Mouse (Mus musculus) lung, adult 2 months (tissue): ENCODE data around the gene Abcb9. TPM values are rescaled to one million over a fixed set of nuclear protein-coding genes. Genes with fewer than 3 reads are reported as not detected.

Experiments
- DNase-seq: peaks from one replicate; pipeline ENCODE4 v3.0.0; 2022
- H3K4me1 ChIP-seq: fragments of 200-500 bp; 2 replicates; pipeline ENCODE4 v1.6.1; 2011; ENCODE audit warnings: low read length; ENCODE audit not compliant: control insufficient read depth, insufficient read depth
- H3K4me3 ChIP-seq: fragments of 200-500 bp; replicated peaks from 2 replicates; pipeline ENCODE3; 2011; ENCODE audit warnings: low read depth, mild to moderate bottlenecking, control low read depth, low read length; ENCODE audit errors: extremely low read depth
- CTCF ChIP-seq: fragments of 200-500 bp; IDR thresholded peaks from 2 replicates; pipeline ENCODE4 v1.5.1; 2011; ENCODE audit warnings: mild to moderate bottlenecking, low read length, control low read depth; ENCODE audit not compliant: insufficient read depth
- POLR2A ChIP-seq: fragments of 200-500 bp; IDR thresholded peaks from 2 replicates; pipeline ENCODE4 v1.6.1; 2011; ENCODE audit warnings: low read depth, mild to moderate bottlenecking, control low read depth, low read length, borderline replicate concordance; ENCODE audit errors: extremely low read depth
- WGBS: fragments of 180-500 bp; shearing (Covaris S2); methylation state at CpG from one replicate; pipeline ENCODE4 v1.1.7; 2018; 5-methylcytosine and 5-hydroxymethylcytosine counted together
- polyA plus RNA-seq: library from polyadenylated mRNA; depleted of rRNA; stranded (reverse); fragments of >200 nt; gene quantifications from 2 replicates; pipeline ENCODE4 v1.2.3, GENCODE M21; 2012

Gene Abcb9
- polyA plus RNA-seq, 1 experiment: 7.8 TPM

DNA sequence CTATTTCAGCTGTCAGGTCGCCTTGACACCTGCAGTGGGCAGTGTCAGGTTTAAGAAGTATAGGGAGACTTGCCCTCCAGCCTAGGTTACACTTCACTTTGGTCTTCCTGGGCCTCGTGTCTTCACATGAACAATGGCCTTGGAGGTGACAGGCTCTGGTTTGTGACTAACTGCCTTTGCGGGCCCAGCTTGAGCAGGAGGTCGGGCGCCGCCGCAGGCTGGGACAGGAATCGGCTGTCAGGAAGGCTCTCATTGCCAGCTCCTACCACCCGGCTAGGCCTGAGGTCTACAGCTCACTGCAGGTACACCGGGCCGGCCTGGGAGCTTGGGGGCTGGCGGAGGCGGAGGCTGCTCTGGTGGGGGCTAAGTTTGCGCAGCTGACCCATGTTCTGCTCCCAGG, 17.4 kb upstream of the Abcb9 start:
- 14% methylated on average over 14 of the region's 14 CpGs for WGBS
- peak; percentile 47 for DNase-seq
- Histone ChIP-seq H3K4me3 (peak overlapping the region; percentile 96), H3K4me1 (peaks cover 17% of the 10 kb centered on the region)
- TF ChIP-seq CTCF: 0 out of 2 replicates have a peak, but pooled peaks have one; percentile 4
- no peak for TF ChIP-seq POLR2A

DNA sequence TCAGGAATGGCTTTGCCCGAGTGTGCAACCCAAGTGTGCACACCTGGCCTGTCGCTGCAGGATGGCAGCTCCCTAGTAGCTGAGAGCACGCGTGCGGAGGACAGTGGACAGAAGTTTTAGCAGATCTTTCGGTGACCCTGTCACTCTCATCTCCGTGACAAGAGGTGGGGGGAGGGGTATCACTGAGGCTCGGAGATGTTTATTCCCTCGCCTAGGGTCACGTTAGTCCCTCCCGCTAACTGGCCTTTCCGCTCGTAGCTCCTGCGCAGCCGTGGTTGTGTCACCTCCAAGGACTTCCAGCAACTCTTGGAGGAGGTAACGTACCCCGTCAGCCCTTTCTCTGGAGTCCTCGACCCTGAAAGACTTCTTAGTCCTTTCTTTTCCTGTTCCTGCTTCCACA, 16.9 kb upstream of the Abcb9 start:
- no peak for DNase-seq
- under 1% methylated on average over 18 of the region's 18 CpGs for WGBS
- TF ChIP-seq CTCF (no peak), POLR2A (no peak)
- Histone ChIP-seq H3K4me1 (peaks cover 17% of the 10 kb centered on the region), H3K4me3 (peak overlapping the region; percentile 96)

DNA sequence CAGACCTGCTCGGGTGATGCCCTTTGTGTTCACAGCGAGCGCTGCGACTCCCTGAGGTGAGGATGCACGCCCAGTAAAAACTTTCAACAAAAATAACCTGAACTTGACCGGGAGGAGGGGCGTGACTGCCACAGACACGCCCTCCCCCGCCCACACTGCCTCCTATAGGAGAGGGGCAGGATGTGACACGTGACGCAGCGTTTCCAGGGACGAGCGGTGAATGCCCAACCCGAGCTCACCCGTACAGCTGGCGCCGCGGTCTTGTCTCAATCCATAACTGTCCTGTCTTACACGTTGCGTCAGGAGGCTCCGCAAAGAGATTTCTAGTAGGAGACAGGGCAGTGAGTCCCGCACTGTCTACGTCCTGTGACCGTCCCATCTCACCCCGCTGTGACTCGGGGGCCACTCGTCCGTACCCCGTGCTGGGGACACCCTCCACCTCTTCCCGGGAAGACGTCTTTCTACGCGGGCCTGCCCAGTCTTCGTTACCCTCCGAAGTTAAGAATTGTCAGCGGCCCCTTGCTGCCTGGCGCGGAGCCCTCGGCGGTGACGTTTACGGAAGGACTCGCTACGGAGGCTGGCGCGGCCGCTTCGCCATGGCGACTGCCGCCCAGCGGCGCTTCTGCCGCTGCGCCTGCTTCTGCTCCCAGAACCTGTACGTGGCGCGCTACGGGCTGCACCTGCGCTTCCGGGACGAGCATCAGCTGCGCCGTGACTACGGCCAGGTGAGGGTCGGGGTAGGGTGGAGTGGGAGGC, 16.3 kb upstream of the Abcb9 start, which contains the start of gene Ogfod2:
Gene Ogfod2, plus strand, starts transcription at position 556 of the 756 bp plus-strand sequence.
- 1% methylated on average over 66 of the region's 66 CpGs for WGBS
- peak; percentile 95 for DNase-seq
- H3K4me1 ChIP-seq: peaks cover 15% of the 10 kb centered on the region
- TF ChIP-seq CTCF: no peak
- TF ChIP-seq POLR2A: peak; percentile 68; the same call in 1 of the 2 replicates
- H3K4me3 ChIP-seq: peak within 1 kb of the TSS; percentile 96

DNA sequence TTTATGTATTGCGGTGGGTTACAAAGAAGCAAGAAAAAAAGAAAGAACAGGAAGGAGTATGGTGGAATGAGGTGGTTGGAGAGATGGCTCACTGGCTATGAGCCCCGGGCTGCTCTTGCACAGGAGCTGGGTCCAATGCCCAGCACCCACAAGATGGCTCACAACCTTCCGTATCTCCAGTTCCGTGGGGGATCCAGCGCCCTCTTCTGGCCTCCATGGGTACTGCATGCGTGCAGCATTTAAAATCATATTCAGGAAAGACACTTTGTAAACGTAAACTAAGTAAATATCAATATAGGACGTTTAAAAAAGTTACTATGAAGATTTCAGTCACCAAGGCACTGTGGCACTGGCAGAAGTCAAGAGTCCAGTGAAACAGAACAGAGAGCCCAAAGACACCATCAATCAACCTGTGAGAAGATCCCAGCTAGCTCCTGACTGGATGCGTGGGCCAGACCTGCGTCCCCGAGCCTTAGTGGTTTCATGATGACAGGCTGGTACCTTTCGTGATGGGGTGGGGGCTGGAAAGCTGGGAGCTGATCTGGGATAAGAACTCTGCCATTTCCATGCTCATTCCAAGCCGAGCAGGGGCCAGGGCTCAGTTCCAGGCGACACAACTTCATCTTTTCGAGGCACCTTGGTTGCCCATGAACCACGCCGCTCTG, 15.6 kb upstream of the Abcb9 start:
- TF ChIP-seq CTCF: peak; percentile 79
- TF ChIP-seq POLR2A: no peak
- 16% methylated on average over 17 of the region's 17 CpGs for WGBS
- Histone ChIP-seq H3K4me3 (peak overlapping the region; percentile 87), H3K4me1 (peaks cover 10% of the 10 kb centered on the region)
- peak; percentile 46 for DNase-seq

DNA sequence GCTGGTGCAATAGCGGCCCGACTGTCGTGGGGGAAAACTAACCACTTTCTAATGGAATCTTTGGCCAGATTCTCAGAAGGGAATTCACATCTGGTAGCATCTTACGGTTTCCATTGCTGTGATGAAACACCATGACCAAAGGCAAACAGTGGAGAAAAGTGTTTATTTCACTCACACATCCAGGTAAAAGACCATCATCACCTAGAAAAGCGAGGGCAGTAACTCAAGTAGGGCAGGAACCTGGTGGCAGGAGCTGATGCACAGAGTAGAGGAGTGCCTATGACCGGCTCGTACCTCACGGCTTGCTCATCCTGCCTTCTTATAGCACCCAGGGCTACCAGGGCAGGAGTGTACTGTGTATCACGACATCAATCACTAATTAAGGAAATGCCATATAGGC, 8.0 kb upstream of the Abcb9 start:
- Histone ChIP-seq H3K4me3 (no peak overlapping the region), H3K4me1 (no peaks in the 10 kb centered on the region)
- WGBS: 94% methylated on average over 9 of the region's 9 CpGs
- TF ChIP-seq CTCF (no peak), POLR2A (no peak)
- no peak for DNase-seq

DNA sequence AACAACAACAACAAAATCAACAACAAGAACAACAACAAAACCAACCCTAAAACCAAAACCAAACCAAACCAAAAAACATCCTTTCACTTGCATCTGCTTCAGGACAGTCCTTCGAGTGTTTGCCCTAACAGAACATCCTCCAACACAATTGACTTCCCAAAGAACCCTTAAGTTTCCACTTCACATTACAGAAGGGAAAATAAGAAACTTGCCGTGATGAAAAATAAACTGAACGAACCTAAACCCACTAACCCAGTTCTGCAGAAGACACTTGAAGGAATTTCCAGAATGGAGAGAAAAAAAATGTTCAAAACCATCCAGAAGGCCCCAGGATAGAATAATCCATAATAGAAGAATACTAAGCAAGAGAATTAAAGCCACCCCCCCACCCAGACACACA, 7.4 kb upstream of the Abcb9 start:
- H3K4me1 ChIP-seq: no peaks in the 10 kb centered on the region
- H3K4me3 ChIP-seq: no peak overlapping the region
- DNase-seq: no peak
- TF ChIP-seq POLR2A (no peak), CTCF (no peak)
- 68% methylated on average over 3 of the region's 3 CpGs for WGBS

DNA sequence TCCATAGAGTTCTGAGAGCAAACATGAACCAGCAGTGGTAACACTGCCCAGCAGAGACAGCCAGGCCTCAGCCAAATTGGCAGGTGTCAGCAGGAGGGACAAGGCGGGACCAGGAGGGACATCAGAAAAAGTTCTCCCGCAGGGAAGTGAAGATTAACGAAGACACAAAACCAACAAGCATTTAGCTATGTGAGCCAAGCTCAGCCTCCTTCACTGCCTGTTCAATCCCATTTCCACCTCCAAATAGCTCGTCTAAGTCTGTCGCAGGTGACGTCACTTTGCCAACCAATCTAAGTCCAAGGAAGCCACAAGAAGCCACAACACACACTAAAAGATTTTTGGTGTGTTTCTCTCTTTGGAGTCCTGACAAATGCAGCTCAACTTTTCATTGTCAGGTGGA, 6.7 kb upstream of the Abcb9 start:
- WGBS: 81% methylated on average over 6 of the region's 6 CpGs
- Histone ChIP-seq H3K4me1 (no peaks in the 10 kb centered on the region), H3K4me3 (no peak overlapping the region)
- TF ChIP-seq POLR2A: no peak
- no peak for TF ChIP-seq CTCF
- no peak for DNase-seq

DNA sequence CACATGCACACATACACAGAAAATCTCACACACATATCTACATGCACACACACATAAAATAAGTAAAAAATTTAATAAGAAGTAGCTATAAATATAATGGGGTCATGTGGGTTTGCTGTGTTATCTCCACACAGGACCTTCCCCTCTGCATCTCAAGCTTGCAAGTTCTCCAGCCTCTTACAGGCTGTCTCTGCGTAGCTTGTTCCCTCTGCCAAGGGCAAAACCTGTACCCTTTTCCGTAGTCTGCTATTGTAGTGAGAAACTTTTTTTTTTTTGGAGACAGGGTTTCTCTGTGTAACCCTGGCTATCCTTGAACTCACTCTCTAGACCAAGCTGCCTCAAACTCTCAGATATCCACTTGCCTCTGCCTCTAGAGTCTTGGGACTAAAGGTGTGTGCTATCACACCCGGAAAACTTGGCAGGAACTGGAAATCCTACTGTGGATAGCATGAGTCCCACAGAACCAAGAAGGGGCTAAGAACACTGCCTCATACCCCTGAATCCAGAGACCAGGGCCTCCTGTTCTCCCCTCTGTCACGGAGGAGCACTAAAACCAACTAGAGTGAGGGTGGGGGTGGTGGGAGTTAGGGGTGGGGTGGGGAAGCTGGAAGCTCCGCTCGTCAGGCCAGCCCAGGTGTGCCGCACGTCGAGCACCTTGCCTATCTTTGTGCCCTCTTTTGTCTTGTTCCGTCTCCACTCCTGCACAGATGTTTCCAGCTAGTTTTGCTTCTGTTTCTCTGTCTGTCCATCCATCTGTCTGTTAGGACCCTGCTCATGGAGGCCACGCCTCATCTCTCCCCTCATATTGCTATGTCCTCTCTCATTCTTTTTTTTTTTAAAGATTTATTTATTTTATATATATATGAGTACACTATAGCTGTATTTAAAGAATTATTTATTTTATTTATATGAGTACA, 4.8 kb upstream of the Abcb9 start:
- WGBS: 88% methylated on average over 11 of the region's 11 CpGs
- DNase-seq: no peak
- Histone ChIP-seq H3K4me1 (no peaks in the 10 kb centered on the region), H3K4me3 (no peak overlapping the region)
- no peak for TF ChIP-seq CTCF
- TF ChIP-seq POLR2A: no peak

DNA sequence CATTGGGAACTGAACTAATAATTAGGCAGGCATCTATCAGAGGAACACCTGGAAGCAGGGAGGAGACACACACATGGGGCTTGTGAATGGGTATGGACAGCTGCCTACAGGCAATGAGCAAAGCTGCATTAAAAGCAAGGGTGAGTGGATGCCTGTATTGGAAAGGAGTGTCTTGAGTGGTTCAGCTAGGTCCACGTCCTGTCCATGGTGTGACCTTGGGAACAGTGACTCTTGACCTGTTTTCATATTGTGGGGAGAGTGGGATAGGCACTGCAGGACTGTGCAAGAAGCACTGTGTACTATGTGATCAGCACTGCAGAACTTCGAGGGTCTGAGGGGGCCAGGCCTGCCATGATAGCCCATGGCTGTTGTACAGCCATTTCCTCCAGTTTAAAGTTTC, 3.3 kb upstream of the Abcb9 start:
- TF ChIP-seq POLR2A: no peak
- TF ChIP-seq CTCF: no peak
- DNase-seq: no peak
- peaks cover 5% of the 10 kb centered on the region for H3K4me1 ChIP-seq
- WGBS: 82% methylated on average over 2 of the region's 2 CpGs
- H3K4me3 ChIP-seq: no peak overlapping the region

DNA sequence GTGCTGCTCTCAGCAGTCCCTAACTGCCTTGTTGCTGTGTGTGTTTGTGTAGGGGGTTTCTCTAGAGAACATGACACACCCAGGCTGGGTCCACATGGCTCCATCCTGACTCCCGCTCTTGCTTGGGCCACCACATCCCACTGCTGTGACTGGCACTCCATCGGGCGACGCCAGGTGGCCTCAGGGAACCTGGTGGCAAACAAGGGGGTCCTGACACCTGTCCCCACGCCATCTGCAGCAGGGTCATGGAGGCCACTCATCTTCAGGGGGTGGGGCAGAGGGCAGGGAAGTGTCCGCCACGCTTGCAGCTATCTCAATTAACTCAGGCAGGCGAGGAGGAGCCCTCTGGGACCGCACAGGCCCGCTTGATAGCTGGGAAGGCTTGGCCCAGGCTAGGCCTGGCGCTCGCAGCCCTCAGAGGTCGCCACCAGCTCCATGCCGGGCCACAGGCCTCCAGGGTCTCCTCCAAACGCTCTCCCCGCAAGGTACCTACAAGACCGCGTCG, 469 bp downstream of the Abcb9 start:
- no peak for TF ChIP-seq CTCF
- TF ChIP-seq POLR2A: no peak
- DNase-seq: peak; percentile 23
- H3K4me1 ChIP-seq: peaks cover 5% of the 10 kb centered on the region
- peak overlapping the region; percentile 54 for H3K4me3 ChIP-seq
- WGBS: 14% methylated on average over 19 of the region's 19 CpGs
